Mouse (Mus musculus): ENCODE results near the gene Nt5m.

Nt5m gene

GRCm38 (mm10) chr11:59902045-59902726, 62.9 kb downstream of the Nt5m start:
- no peak for DNase-seq (ENCODE audit: low read depth, low spot score)

DNA sequence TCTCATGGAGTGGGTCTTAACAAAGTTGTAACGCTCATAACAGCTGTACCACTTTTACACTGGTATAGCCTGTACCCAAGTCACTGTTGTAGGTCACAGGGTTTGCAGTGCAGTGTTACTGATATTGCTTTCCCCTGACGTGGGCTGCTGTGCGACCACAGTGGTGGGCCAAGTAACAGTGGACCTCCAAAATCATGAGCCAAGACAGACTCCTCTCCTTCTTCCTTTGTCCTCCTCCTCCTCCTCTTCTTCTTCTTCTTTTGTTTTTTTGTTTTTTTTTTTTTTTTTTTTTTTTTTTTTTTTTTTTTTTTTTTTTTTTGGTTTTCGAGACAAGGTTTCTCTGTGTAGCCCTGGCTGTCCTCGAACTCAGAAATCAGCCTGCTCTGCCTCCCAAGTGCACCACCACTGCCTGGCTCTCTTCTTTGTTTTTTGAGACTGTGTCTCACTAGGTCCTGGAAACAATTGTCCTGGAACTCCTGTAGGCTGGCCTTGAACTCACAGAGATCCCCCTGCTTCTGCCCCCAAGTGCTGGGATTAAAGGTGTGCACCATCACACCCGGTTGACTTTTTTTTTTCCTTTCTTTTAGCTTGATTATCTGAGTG, 67.4 kb downstream of the Nt5m start:
- DNase-seq (ENCODE audit: low read depth, low spot score) = no peak

DNA sequence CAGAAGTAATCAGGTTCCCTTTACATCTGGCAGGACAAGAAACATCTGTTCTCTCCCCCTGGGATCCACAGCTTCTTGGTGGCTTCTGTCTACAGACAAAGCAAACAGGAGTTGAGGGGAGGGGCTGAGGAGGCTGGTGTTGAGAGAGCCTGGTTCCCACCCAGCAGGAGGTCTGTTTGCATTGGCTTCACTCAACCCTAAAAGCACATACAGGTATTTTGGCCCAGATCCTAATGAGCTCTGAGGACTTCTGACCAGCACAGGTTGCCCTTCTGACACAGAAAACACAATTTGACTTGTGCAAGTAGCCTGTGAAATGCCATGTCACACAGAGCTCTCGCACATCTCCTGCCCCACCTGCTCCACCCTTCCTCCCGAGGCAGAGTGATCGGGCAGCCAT, 69.2 kb downstream of the Nt5m start:
- DNase-seq (ENCODE audit: low read depth, low spot score) = no peak

- no peak for DNase-seq (ENCODE audit: low read depth, low spot score)
Observed at GRCm38 (mm10) chr11:59910586-59910985, 71.3 kb downstream of the Nt5m start.

GRCm38 (mm10) chr11:59911523-59911922, 72.3 kb downstream of the Nt5m start:
- no peak for DNase-seq (ENCODE audit: low read depth, low spot score)

- no peak for DNase-seq (ENCODE audit: low read depth, low spot score)
Observed at GRCm38 (mm10) chr11:59913702-59914101, 74.5 kb downstream of the Nt5m start.

GRCm38 (mm10) chr11:59918014-59918413, 78.8 kb downstream of the Nt5m start:
- no peak for DNase-seq (ENCODE audit: low read depth, low spot score)

DNA sequence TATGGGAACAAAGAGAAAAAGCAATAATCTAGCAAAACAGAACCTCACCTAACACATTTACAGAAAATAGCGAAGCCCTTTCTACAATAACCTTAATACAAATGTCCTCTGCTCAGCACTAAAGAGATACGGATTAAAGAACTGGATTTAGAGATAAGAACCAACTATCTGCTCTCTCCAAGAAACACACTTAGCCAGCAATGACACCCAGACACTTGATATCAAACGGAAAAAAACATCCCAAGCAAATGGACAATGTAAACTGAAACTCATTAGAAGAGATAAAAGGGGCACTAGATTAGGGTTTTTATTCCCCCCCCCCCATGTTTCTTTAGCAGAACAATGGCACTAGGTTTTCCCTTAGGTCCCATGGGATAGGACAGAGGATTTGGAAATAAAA, 80.2 kb downstream of the Nt5m start:
- DNase-seq (ENCODE audit: low read depth, low spot score) = no peak

DNA sequence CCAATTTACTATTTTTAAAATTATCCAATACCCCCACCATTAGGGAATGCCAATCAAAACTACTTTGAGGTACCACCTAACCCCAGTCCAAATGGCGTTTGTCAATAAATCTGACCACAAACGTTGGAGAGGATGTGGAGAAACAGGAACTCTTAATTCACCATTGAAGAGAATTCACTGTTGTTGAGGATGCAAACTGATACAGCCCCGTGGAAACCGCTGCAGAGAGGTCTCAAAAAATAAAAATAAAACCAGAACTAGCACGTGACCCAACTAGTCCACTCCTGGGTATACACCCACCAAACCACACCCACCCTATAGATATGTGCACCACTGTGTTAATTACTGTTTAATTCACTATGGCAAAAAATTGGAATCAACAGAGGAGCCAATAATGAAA, 81.1 kb downstream of the Nt5m start:
- no peak for DNase-seq (ENCODE audit: low read depth, low spot score)

DNA sequence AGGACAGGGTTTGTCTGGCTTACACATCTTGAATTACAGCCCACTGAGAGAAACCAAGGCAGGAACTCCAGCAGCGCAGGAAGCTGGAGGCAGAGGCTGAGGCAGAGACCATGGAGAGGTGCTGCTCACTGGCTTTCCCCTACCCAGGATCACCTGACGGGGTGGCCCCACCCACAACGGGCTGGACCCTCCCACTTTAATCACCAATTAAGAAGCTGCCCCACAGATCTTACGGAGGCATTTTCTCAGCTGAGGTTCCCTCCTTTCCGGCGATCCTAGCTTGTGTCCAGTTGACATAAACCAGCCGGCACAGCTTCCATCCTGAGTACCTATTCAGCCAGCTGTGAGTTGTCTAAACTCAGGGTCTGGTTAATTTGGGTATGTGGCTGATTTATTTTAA, 82.0 kb downstream of the Nt5m start:
- no peak for DNase-seq (ENCODE audit: low read depth, low spot score)

GRCm38 (mm10) chr11:59930031-59930430, 90.8 kb downstream of the Nt5m start:
- no peak for DNase-seq (ENCODE audit: low read depth, low spot score)
